Mouse (Mus musculus): ENCODE results near the gene Gm13306. TPM values are rescaled to one million over a fixed set of nuclear protein-coding genes. Genes with fewer than 3 reads are reported as not detected.
"Not testable (repeated sequence)": the region's sequence is repeated elsewhere in the genome, so short reads cannot be mapped to it uniquely, and the experiment has no call there.

Gene Gm13306
- polyA plus RNA-seq (2011; ENCODE audit: insufficient read depth, insufficient read length, low read depth, missing spikeins), result not detected in 2 replicates

DNA sequence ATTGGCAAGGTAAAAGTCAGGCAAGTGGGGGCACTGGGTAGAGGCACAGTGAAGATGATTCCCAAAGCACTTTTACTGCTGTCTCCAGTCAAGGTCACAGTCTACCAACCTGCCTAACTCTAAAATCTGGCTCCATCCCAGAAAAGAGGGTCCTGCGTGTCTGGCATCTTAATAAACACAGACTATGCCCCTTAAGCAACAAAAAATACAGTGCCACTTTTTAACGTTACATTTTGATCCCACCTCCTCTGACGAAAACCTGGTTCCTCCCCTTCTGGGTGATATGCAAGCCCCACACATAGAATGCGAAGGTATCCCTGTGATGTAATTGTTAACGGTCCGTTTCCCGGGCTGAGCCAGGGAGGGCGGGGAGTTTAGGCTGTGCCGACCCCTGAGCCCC is at the start of gene Gm13306:
Gene Gm13306 (plus strand): TSS at position 301 of the 400 bp plus-strand sequence.
- H3K4me3 ChIP-seq (ENCODE audit: low read depth, low read length); H3K36me3 ChIP-seq (ENCODE audit: control insufficient read depth, insufficient read depth, low read length, poor library complexity, severe bottlenecking); H3K4me1 ChIP-seq (ENCODE audit: control insufficient read depth, insufficient read depth, low read length): not testable (repeated sequence)

DNA sequence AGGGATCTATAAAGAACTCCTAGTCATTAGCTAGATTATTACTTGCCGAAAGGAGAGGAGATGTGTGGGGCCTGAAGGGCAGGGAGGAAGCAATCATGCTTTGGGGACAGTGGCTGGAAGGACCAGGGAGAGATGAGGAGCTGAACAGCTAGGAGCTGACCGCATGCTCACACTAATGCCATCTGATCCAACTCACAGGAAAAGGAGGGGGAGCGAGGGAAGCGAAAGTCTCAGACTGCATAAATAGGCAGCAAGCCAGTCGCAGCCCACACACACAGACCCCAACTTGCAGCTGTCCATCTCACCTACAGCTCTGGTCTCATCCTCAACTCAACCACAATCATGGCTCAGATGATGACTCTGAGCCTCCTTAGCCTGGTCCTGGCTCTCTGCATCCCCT is 38.7 kb upstream of the Gm13306 start, which contains the start of gene Gm13304:
Gene Gm13304 (plus strand): TSS at position 301 of the 400 bp plus-strand sequence.
- H3K4me3 ChIP-seq (ENCODE audit: low read depth, low read length); H3K27me3 ChIP-seq (ENCODE audit: control insufficient read depth, insufficient read depth, low read length, poor library complexity, severe bottlenecking); H3K9me3 ChIP-seq (replicated peaks; ENCODE audit: control insufficient read depth, insufficient read depth, low read length, poor library complexity, severe bottlenecking); H3K27ac ChIP-seq (ENCODE audit: insufficient read depth, low read length); H3K9ac ChIP-seq (ENCODE audit: low read depth, poor library complexity, severe bottlenecking); H3K4me1 ChIP-seq (ENCODE audit: control insufficient read depth, insufficient read depth, low read length); H3K36me3 ChIP-seq (ENCODE audit: control insufficient read depth, insufficient read depth, low read length, poor library complexity, severe bottlenecking): not testable (repeated sequence)

More for the DNA sequence above, at the start of gene Gm13306:
- not testable (repeated sequence) for H3K9ac ChIP-seq (ENCODE audit: low read depth, poor library complexity, severe bottlenecking); H3K27ac ChIP-seq (ENCODE audit: insufficient read depth, low read length); H3K9me3 ChIP-seq (replicated peaks; ENCODE audit: control insufficient read depth, insufficient read depth, low read length, poor library complexity, severe bottlenecking); H3K27me3 ChIP-seq (ENCODE audit: control insufficient read depth, insufficient read depth, low read length, poor library complexity, severe bottlenecking)

DNA sequence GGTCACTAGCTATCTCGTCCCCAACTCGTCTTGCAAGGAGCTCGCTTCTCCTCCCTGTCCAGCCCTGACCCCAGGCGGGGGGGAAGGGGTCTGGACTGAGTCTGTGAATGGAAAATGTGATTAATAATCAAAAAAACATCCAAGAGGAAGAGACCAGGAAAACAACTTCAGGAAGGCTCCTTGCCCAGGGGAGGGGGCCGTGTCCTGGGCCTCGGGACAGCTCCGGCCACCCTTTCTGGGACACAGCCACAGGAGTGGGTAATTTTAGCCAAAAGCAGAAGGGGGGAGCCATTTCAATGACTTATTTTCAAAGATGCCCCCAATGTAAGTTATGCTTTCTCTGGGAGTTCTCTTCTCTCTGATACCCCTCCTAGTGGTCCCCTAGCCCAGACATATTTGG is 15.3 kb downstream of the Gm13306 start, which contains the start of gene Gm13305:
Gene Gm13305 (minus strand): TSS at position 101 of the 400 bp plus-strand sequence.
- not testable (repeated sequence) for H3K4me1 ChIP-seq (ENCODE audit: control insufficient read depth, insufficient read depth, low read length); H3K27ac ChIP-seq (ENCODE audit: insufficient read depth, low read length); H3K36me3 ChIP-seq (ENCODE audit: control insufficient read depth, insufficient read depth, low read length, poor library complexity, severe bottlenecking); H3K9ac ChIP-seq (ENCODE audit: low read depth, poor library complexity, severe bottlenecking); H3K27me3 ChIP-seq (ENCODE audit: control insufficient read depth, insufficient read depth, low read length, poor library complexity, severe bottlenecking); H3K9me3 ChIP-seq (replicated peaks; ENCODE audit: control insufficient read depth, insufficient read depth, low read length, poor library complexity, severe bottlenecking); H3K4me3 ChIP-seq (ENCODE audit: low read depth, low read length)

DNA sequence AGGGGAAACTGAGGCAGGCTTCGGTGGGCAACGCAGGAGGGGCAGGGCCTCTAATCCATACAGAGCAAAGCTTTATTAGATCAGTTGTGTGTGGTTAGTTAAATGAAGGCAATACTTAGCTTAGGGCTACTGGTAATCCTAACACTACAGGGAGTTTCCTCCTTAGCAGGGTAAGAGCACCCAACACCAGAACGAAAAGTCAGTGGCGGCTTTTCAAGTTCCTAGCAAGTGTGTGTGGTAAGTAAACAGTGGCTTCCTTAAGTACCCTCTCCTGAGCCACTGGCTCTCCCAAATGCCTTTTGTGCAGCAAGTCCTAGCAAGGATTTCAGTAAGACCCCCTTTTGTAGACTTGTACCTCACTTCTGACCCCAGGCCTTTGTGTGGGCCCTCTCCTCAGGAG is 25.0 kb downstream of the Gm13306 start:
- H3K4me1 ChIP-seq (ENCODE audit: control insufficient read depth, insufficient read depth, low read length); H3K27me3 ChIP-seq (ENCODE audit: control insufficient read depth, insufficient read depth, low read length, poor library complexity, severe bottlenecking): not testable (repeated sequence)

DNA sequence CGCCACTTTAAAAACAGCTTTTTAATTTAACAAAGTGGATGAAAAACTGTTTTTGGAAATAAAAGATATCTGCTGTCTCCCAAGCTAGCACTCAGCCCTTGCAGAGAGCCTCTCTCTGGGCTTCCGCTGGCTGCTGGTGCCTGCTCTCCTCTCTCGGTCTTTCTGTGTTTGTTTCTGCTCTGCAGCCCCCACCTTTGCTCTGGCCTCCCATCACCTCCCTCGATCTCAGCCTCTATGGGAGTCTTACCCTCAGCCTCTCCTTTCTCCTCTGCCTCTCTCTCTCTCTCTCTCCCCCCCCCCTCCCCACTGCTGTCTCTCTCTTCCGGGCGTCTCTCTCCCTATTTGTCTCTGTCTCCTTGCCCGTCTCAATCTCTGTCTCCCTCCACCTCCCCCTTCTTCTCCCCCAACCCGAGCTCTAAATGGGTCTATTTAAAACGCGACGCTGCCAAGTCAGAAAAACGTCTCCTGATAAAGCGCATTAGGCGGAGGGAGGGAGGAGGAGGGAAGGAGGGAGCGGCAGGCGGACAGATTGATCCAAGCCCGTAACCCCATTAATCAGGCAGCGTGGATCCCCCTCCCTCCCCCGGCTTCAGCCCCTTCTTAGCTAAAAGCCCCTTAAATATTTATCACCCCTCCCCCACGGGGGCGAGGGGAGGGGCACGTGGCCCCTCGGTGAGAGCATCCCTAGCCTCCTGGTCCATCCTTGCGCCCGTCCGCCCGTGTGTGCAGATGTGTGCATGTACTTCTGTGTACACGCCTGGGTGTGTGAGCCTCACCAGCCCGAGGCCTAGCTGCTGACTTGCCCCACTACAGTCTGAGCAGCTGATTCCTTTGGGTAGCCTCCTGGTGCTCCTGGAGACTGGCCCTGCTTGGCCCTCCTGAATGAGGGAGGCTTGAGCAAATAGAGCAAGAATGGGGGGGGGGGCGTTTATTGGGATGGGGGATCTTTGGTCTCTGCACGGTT is 30.3 kb downstream of the Gm13306 start:
- H3K9me3 ChIP-seq (replicated peaks; ENCODE audit: control insufficient read depth, insufficient read depth, low read length, poor library complexity, severe bottlenecking); H3K4me3 ChIP-seq (ENCODE audit: low read depth, low read length); H3K9ac ChIP-seq (ENCODE audit: low read depth, poor library complexity, severe bottlenecking); H3K4me1 ChIP-seq (ENCODE audit: control insufficient read depth, insufficient read depth, low read length); H3K27me3 ChIP-seq (ENCODE audit: control insufficient read depth, insufficient read depth, low read length, poor library complexity, severe bottlenecking); H3K36me3 ChIP-seq (ENCODE audit: control insufficient read depth, insufficient read depth, low read length, poor library complexity, severe bottlenecking); H3K27ac ChIP-seq (ENCODE audit: insufficient read depth, low read length): not testable (repeated sequence)

More for the DNA sequence above, 25.0 kb downstream of the Gm13306 start:
- not testable (repeated sequence) for H3K9ac ChIP-seq (ENCODE audit: low read depth, poor library complexity, severe bottlenecking); H3K36me3 ChIP-seq (ENCODE audit: control insufficient read depth, insufficient read depth, low read length, poor library complexity, severe bottlenecking); H3K27ac ChIP-seq (ENCODE audit: insufficient read depth, low read length); H3K4me3 ChIP-seq (ENCODE audit: low read depth, low read length); H3K9me3 ChIP-seq (replicated peaks; ENCODE audit: control insufficient read depth, insufficient read depth, low read length, poor library complexity, severe bottlenecking)

DNA sequence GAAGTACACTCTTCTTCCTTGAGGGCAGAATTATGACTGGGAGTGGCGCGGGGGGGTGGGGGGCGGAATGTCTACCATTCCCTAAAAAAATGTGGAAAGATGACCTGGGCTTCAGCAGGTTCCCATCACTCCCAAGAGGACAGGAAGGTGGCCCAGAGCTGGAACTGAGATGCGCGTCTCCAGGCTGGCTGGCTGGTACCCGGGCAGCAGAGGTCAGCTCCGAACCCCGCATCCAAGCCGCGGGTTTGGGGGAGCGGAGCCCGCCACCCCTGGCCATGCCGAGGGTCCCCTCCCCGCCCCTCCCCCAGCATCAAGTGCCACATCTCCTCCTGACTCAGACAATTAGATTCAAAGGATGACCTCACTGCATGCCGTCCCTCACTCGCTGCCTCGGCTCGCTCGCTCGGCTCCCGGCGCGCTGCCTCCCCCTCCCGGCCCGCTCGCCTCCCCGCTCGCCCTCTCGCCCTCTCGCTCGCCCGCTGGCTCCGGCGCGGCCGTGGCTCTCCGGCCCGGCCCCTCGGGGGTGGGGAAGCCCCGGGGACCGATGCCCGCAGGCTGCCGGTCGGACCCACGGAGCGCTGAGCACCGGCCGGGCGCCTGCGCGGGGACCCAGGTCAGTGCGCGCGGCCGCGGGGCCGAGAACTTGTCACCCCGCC is 31.2 kb downstream of the Gm13306 start:
- H3K9ac ChIP-seq (ENCODE audit: low read depth, poor library complexity, severe bottlenecking); H3K4me3 ChIP-seq (ENCODE audit: low read depth, low read length); H3K36me3 ChIP-seq (ENCODE audit: control insufficient read depth, insufficient read depth, low read length, poor library complexity, severe bottlenecking); H3K27ac ChIP-seq (ENCODE audit: insufficient read depth, low read length); H3K27me3 ChIP-seq (ENCODE audit: control insufficient read depth, insufficient read depth, low read length, poor library complexity, severe bottlenecking); H3K9me3 ChIP-seq (replicated peaks; ENCODE audit: control insufficient read depth, insufficient read depth, low read length, poor library complexity, severe bottlenecking); H3K4me1 ChIP-seq (ENCODE audit: control insufficient read depth, insufficient read depth, low read length): not testable (repeated sequence)

DNA sequence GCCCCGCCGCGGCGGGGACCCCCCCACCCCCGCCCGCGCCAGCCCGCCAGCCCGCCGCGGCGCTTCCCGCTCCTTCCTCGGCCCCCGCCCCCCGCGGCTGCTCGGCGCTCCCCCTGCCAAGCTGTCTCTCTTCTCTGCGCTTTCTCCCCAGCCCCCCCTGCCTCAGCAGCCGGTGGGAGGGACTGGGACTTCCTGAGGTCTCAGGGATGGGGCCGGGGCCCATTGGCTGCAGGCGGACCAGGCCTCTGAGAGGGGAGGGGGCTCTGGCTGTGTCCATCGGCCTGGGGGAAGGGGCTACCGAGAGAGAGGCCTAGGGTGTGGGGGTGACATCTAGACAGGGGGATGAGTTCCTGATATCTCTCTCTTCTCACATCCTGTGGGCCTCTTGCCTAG is 31.7 kb downstream of the Gm13306 start:
- H3K36me3 ChIP-seq (ENCODE audit: control insufficient read depth, insufficient read depth, low read length, poor library complexity, severe bottlenecking); H3K27ac ChIP-seq (ENCODE audit: insufficient read depth, low read length); H3K27me3 ChIP-seq (ENCODE audit: control insufficient read depth, insufficient read depth, low read length, poor library complexity, severe bottlenecking); H3K9me3 ChIP-seq (replicated peaks; ENCODE audit: control insufficient read depth, insufficient read depth, low read length, poor library complexity, severe bottlenecking); H3K4me1 ChIP-seq (ENCODE audit: control insufficient read depth, insufficient read depth, low read length); H3K9ac ChIP-seq (ENCODE audit: low read depth, poor library complexity, severe bottlenecking); H3K4me3 ChIP-seq (ENCODE audit: low read depth, low read length): not testable (repeated sequence)

Other genes starting within 250 kb of the Gm13306 start
- gene Gm21541, start 249.8 kb upstream of the Gm13306 start, polyA plus RNA-seq (2011; ENCODE audit: insufficient read depth, insufficient read length, low read depth, missing spikeins), result not detected in 2 replicates
- 0.94 and 2.3 TPM in 2 replicates for gene Gm20878, start 211.9 kb upstream of the Gm13306 start, polyA plus RNA-seq (2011; ENCODE audit: insufficient read depth, insufficient read length, low read depth, missing spikeins)
- gene Fam205a4, start 187.4 kb upstream of the Gm13306 start, polyA plus RNA-seq (2011; ENCODE audit: insufficient read depth, insufficient read length, low read depth, missing spikeins), result not detected in 2 replicates
- gene Gm21093, start 118.7 kb upstream of the Gm13306 start, polyA plus RNA-seq (2011; ENCODE audit: insufficient read depth, insufficient read length, low read depth, missing spikeins), result not detected in 2 replicates
- not detected in 2 replicates for gene Gm3893, start 62.2 kb upstream of the Gm13306 start, polyA plus RNA-seq (2011; ENCODE audit: insufficient read depth, insufficient read length, low read depth, missing spikeins)
- not detected in 2 replicates for gene Gm13304, start 38.6 kb upstream of the Gm13306 start, polyA plus RNA-seq (2011; ENCODE audit: insufficient read depth, insufficient read length, low read depth, missing spikeins)
- gene Gm13305, start 15.2 kb downstream of the Gm13306 start, polyA plus RNA-seq (2011; ENCODE audit: insufficient read depth, insufficient read length, low read depth, missing spikeins), result 1.7 TPM in 1 of 2 replicates, not detected in the other
- gene Gm10600, start 87.2 kb downstream of the Gm13306 start, polyA plus RNA-seq (2011; ENCODE audit: insufficient read depth, insufficient read length, low read depth, missing spikeins), result not detected in 2 replicates
- gene Ccl21b, start 102.3 kb downstream of the Gm13306 start, polyA plus RNA-seq (2011; ENCODE audit: insufficient read depth, insufficient read length, low read depth, missing spikeins), result not detected in 2 replicates
- not detected in 2 replicates for gene Gm21953, start 140.8 kb downstream of the Gm13306 start, polyA plus RNA-seq (2011; ENCODE audit: insufficient read depth, insufficient read length, low read depth, missing spikeins)
- gene Fam205a3, start 164.9 kb downstream of the Gm13306 start, polyA plus RNA-seq (2011; ENCODE audit: insufficient read depth, insufficient read length, low read depth, missing spikeins), result not detected in 2 replicates

All from ES-Bruce4 (cell line).